Mouse (Mus musculus): ENCODE measurements around the gene Grap2. TPM values are rescaled to one million over a fixed set of nuclear protein-coding genes. Genes with fewer than 3 reads are reported as not detected.

The Grap2 gene
- 1 to 10 TPM; 1.6 to 2.0 TPM for total RNA-seq (2021)

DNA sequence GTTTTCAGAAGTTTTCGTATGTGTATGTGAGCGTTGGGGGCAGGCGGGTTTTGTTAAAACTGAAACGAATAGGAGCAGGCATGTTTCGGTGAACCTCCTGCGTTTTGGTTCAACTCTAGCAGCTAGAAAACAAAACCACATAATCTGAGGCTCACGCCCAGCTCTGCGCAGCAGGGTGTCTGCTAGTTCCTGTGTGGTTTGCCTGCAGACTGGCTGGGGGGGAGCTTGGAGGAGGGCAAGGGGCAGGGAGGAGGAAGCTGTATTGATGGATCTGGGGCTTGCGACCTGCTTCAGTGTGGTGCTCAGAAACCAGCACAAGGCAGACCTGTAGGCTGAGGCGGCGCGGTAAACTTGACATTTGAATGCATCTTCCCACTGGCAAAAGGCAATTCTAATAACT lies at the start of gene Grap2:
Gene Grap2, plus strand, starts transcription at position 304 of the 400 bp plus-strand sequence.
- DNase-seq: peak; percentile 14 to 29
- intact Hi-C loops (cut with DNase I): no loop called here

DNA sequence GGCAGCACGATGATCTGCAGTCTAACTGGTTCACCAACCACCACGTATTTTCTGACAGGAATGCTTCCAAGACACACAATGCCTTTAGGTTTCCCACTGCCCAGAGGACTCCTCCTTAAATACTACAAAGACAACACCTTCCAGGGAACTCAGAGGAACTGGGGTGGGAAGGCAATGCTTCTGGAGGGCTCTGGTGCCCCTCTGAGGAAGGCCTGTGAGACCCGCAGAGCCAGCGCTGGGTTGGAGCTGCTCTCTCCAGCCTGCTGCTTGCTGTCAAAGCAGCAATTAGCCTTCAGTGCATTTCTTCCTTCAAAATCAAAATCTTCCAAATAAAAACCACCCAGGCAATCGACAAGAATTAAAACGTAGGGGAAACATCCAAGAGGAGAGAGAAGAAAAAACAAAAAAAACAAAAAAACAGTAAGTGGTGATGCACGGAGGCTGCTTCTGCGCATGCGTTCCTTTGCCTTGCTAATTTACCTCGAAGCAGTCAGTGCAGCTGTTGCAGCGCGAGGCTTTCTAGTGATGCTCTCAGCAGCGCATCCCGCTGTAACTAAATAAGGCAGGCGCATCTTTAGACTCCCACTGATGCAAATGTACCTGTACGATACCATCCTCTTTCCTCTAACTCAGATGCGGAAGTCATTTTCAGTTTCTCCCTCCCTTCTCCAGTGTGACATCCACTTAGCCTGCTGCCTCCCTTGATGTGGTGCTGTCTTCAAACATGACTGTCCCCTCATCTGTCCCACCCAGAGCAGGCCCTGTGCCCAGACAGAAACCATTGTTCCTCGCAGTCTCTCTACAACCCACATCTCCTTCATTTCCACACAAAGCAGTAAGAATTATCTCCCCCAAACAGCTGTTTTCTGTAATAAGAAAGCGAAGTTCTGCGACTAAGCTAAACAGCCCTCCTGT lies 42.2 kb upstream of the Grap2 start:
- intact Hi-C loops (cut with DNase I): no loop called here

DNA sequence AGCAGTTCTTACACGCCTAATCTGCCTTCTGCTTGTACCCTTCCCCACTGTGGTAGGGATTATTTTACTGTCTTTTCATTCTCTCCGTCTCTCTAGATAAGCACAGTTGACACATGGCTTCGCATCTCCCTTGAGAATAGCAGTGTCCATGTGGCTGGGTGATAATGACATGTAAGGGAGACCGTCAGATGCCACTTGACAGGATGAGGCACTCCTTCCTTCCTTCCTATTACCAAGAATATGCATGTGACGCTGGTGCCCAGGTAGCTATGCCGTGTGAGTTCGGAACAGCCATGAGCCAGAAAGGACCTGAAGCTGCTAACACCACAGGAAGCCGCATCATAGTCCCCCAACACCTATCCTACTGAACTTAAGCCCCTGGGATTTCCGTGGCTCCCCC lies 41.4 kb upstream of the Grap2 start:
- intact Hi-C loops (cut with DNase I): no loop called here
- no peak for DNase-seq

More for the DNA sequence above, 42.2 kb upstream of the Grap2 start:
- DNase-seq: no peak

DNA sequence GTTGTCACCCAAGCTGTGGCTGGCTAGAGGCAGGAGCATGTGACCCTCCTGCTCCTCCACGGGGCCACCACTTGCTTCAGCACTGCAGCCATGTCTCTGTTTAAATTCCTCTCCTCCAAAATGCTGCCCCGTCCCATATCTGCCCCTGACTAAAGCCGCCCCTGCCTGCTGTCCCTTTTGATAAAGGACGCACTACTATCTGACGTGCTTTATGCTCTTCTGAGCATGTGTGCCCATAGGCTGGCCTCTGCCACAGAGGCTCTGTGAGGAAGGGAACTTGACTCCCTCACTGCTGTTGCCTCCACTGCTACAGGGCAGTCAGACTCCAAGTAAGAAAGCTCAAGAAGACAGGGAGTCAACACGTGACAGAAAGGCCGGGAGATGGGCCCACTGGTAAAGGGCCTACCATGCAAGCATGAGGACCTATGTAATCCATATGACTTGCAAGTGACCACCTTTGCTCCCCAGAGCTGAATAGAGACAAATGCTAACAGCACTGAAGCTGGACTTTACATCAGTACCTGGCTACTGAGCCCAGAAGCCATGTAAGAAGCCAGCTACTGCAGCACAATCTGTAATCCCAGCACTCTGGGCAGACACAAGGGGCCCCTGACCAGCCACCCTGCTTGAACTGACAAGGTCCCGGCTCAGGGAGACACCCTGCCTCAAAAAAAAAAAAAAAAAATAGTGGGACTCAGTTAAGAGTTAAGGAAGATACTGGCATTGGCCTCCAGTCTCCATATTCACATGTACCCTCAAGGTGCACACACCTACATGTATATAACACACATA lies 39.9 kb upstream of the Grap2 start:
- intact Hi-C loops (cut with DNase I): no loop called here
- no peak for DNase-seq

DNA sequence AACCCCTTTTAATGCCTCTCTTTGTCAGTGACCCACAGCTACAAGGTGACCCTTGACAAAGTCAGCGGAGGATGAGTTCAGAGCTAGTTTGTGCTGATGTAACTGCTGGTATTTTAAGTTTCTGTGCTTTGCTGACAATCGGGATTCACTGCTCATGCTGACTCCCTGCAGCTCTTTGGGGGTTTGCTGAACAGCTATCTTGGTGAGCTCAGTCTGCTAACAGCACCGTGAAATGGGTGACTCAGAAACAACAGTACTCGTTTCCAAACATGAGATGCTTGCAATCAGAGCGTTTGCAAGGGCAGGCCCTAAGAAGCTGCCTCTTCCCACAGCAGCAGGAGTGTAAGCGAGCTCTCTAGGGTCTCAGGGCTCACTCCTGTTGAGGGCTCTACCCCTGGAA lies 39.1 kb upstream of the Grap2 start:
- intact Hi-C loops (cut with DNase I): no loop called here
- no peak for DNase-seq

DNA sequence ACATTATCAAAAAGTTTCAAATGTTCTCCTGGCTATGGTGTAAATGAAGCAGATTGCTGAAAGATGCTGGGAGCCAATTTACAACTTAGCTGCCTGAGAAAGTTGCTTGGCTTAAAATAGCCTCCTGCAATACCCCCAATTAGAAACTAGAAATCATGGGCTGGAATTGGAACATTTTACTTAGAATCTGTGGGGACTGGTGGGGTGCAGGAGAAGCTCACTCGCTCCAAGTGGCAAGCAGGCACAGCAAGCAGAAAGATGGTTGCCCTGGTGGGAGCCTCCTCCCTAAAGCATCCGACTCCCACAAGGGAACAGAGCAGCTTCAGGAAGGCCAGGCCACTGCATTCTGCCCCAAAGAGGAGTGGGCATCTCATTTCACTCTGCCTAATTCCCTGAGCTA lies 36.3 kb upstream of the Grap2 start:
- intact Hi-C loops (cut with DNase I): no loop called here
- DNase-seq: no peak

DNA sequence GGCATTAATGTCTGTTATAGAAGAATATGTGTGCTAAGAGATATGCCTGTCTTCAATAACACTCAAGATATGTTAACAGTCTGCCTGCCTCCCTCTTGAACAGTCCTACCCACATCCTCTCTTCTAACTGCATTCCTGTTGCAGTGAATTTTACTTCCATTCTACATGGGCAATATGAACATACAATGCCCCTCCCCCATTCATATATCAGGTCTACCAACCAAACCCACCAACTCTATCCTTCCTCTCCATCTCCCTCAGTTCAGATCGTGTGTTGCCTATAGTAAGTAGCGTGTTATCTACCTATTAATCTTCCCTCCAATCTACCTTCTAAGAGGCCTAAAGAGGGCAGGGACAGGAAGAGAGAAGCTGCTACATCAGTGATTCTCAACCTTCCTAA lies 34.3 kb upstream of the Grap2 start:
- no peak for DNase-seq
- intact Hi-C loops (cut with DNase I): no loop called here

DNA sequence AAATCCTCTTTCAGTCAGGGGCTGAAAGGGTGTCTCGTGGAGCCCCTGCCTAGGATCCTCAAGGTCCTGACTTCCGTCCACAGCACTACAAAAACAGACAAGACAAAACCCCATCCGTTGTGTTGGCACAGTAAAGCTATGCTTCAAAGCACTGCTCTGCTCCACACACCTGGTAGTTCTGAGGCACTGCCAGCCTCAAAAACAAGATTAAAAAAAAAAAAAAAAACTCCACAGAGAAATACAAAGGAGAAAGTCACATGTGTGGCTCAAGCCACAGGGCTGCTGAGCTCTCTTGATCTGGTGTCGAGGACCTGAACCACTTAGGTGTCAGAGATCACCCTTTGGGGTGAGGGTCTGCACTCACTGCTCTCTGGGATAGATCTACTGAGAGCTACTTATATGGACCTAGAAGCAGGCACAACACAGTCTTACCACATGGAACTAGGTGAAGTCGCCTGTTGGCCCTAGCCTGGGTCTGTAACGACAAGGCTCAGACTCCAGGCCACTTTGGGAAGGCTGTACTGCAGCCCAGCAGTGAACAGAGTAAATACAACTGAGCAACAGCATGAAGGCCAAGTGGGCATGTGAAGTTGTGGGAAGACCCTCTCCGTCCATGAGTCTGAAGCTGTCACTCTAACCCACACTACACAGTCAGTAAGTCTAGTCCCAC lies 33.6 kb upstream of the Grap2 start:
- DNase-seq: no peak
- intact Hi-C loops (cut with DNase I): no loop called here

DNA sequence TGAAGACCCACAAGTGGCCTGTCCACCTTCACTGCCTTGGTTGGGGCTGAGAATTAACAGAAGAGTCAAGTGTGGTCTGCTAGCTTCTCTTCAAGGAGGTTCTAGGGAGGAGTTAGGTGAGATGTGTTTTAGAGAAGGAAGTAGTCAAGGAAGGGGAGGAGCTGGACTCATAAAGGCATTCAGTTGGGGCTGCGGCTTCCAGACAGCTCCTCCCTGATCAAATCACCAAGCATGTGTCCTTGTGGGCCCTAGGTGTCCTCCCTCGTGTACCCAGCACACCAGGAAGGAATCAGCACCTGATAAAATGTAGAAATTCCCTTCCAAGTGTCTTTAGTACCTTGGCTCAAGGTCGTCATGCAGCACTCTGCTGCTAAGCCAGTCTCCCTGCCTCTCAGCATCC lies 28.3 kb upstream of the Grap2 start:
- DNase-seq: no peak
- intact Hi-C loops (cut with DNase I): no loop called here

DNA sequence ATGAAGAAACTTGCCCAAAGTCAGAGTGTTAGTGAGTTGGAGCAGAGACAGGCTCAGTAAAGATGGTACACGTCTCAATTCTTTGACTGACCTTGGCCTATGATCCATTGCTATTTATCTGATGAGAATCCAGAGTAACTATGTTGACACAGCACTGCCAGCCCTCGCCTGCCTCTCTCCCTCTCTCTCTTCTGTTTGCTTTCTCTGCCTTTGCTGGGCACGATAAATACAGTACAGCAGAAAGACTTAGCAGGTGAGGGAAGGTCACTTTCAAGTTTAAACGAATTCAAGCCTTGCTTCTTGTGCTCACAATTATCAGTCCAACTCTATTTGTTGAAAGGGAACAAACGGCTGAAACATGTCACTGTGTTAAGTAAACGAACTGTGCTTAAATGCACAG lies 27.0 kb upstream of the Grap2 start:
- intact Hi-C loops (cut with DNase I): no loop called here
- no peak for DNase-seq

DNA sequence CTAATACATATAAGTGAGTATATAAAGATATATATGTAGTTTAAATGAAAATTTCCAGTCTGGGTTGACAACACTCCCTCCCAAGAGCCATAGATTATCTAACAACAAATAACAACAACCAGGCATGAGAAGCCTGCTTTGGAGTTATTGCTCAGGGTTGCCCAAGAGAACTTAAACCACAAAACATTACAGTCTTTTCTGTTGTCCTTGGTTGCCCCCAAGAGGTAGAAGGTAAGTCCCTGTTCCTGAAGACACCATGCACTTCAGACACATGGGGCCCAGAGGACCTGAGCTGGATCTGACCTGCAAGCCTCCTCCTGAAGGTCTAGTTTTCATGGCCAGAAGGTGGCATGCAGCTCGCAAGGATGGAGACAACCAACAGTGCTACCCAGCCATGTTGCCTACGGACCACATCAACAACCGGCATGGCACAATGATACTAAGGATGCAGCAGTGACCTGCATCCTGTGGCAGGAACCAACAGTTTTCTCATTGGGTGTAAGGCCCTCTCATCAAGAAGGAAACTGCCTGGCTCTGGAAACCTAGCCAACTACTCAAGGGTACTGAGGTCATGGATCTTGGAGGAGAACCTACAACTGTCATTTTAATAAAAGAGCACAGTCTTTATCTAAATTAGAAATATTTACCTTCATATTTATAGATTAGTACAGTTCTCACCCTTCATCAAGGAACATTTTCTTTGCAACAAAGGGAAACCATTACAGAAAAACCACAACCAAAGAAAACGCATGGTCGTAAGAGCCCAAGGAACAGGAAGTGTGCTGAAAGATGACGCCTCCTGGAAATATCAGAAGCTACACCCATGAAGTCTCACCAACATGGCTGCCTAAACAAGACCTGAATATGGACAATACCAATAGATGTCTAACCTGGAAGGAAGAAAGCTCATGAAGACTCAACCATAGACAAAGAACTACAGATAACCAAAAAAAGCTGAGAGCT lies 17.3 kb upstream of the Grap2 start:
- intact Hi-C loops (cut with DNase I): no loop called here
- no peak for DNase-seq

DNA sequence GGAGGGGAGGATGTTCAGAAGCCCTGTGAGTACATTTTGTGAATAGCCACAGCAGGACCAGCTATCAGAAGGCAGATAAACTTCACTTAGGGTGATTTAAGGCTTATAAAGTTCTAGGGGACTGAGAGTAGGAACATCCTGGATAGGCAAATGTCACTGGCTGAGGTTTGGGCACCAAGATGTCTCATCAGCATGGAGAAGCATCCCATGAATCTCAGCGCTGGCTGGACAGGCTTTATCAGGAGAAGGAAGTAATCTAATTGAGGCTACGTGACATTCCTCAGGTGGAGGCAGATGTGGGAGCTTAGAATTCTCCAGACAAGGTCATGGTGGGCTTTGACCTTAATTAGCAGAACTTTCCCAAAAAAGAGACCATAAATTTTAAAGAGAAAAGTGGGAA lies 16.4 kb upstream of the Grap2 start:
- intact Hi-C loops (cut with DNase I): no loop called here
- DNase-seq: no peak

DNA sequence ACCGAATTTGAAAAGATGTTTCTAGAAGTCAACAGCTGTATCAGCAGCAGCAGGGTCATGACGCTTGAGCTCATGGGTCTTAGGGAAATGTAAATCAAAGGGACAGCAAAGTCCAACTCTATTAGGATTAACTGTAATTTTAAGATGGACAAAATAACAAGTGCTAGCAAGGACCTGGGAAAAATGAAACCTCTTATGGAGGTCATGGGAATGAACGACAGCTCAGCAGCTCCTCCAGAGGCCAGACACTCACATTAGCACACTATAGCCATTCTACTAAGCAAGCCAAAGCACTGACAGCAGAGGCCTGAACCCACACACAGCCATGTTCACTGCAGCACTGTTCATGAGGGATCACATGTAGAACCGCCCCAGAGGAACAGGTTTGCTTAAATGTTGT lies 14.6 kb upstream of the Grap2 start:
- intact Hi-C loops (cut with DNase I): no loop called here
- no peak for DNase-seq

DNA sequence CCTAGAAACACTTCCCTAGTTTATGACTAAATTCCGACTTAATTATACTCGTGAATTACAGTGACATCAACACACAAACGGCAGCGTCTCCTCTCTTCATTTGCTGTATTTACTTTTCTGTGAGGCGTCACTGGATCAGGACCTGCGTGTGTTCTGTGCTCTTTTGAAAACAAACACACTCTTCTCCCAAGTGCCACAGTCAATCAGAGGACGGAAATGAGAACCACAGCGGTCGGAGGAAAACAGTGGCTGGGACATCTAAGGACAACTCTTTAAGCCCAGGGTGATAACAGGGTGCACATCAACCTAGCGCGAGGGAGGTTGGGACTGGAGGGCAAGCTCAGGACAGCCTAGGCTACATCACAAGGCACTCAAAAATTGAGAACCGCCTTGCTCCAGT lies 12.9 kb upstream of the Grap2 start:
- intact Hi-C loops (cut with DNase I): no loop called here
- DNase-seq: no peak

DNA sequence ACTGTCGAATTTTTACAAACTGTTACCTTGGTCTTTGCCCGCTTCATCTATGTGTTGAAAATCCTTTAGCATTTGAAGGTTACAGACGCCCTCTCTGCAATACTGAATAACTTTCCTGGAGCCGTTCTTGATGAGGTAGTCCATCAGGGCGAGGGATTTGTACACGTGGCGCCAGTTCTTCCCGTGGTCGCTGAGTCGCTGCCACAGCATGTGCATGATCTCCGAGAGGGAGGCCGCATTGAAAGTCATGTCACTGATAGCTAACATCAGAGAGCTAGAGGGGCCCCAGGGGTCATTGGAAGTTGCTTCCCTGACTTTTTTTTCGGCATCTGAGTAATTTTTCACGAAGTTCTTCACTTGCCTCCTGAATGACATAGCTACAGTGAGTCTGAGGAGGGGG lies 12.4 kb upstream of the Grap2 start:
- intact Hi-C loops (cut with DNase I): loop anchor here (5.0 kb wide), 1 partner anchor 223 kb away; no protein-coding TSS in a partner anchor
- no peak for DNase-seq

DNA sequence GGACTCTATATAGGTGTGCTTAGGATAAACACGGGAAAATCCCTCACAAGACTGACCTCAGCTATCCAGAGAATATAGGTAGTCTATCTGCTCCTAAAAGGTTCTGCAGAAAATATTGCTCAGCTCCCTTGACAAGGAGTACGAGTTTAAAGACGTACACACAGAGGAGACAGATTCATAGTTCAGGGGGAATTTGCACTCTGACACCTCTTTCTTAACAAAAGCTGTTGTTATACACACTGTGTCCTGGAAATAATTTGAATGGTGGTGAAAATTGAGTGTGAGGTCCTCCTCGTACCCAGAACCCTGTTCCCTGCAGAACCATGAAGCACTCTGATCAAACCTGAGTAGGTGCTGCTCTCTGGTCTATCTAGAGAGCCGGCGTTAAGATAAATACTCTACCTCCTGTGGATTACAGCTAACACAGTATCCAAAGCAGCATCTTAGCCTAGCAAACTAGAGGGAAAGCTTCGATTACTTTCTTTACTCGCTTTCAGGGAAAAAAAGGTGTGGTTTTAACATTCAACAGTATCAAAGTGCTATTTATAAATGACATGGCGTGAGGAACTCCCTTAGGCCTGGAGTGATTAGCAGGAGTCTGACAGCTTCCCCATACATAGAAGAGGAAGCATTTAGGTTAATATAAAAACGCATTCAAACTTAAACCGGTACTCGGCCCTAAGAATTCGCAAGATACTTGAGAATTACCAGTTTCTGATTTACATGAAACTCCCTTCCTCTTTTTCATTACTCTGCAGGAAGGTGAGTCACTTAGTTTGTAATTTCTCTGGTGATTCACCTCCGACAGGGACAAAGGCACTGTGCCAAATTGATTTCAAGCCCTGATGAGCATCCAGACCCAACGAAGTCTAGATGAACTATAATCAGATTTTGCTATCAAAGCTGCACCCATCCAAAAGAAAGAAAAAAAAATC lies 11.5 kb upstream of the Grap2 start:
- intact Hi-C loops (cut with DNase I): loop anchor here (5.0 kb wide), 1 partner anchor 224 kb away; no protein-coding TSS in a partner anchor
- no peak for DNase-seq

DNA sequence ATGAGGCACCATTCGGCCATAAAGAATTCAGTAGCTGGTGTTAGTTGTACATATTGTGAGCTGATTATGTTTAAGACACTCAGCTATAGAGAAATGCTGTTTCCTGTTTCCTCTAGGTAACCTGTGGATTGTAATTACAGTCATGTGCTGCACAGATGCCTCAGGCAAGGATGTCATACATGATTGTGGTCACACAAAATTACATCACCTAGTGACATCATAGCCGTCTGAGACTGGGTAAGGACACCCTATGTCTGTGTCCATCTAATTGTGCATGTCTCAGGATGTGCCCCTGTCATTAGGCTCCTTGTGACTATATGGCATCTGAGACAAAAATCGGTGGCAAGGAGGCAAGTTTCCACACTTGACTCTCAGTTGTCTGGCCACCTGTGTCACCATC lies 9.9 kb upstream of the Grap2 start:
- intact Hi-C loops (cut with DNase I): loop anchor here (5.0 kb wide), 1 partner anchor 225 kb away; no protein-coding TSS in a partner anchor
- DNase-seq: no peak

DNA sequence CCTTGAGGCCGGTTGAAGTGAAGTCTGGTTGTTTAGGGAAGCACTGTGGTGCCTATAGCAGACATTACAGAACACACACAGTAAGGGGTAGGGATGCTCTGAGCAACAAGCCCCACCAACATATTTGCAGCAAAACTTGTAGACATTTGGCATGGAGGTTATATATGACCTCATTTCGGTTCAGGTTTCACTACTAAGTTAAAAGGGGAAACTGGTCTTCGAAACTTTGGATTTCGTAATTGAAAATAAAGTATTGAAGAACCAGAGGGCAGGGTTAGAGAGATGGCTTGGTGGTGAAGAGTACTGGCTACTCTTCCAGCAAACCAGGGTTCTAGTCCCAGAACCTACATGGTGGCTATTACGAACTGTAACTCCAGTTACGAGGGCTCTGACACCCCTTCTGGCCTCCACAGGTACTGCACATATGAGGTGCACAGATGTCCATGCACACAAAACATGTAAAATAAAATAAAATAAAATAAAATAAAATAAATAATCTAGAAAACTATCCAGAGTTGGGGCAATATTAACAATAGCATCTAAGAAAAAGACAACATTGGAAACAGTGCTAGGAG lies 8.7 kb upstream of the Grap2 start:
- intact Hi-C loops (cut with DNase I): loop anchor here (5.0 kb wide), 1 partner anchor 226 kb away; no protein-coding TSS in a partner anchor
- DNase-seq: no peak

All from heart, postnatal 10 days (tissue).